In the genomic region with DNA sequence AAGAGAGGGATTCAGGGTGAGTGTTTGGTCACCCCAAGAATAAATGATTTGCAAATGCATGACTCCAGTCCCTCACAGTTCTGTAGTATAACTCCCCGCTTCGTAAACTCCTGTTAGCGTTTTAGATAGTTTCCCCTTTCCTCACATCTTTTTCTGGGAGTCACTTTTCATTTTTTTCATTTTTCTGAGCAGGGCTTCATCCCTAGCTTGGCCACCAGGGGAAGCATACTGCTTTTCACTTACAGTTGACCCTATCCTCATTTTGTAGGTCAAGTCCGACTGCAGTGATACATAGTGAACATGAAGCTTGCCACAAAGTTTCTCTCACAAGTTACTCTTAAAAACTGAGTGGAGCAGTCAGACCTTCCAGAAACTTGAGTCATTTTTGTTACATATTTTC, we compare ENCODE assay signal across 8 mouse cellular contexts. TPM values are rescaled to one million over a fixed set of nuclear protein-coding genes. Genes with fewer than 3 reads are reported as not detected.
DNase-seq lines count a peak whose midpoint lies in the region; ATAC-seq and TF ChIP-seq lines count a peak whose summit lies in the region.

No protein-coding gene starts in this region.

- WGBS in heart, embryonic 16.5 days: 19% methylated on average over 4 of the region's 4 CpGs

- no peaks in the 10 kb centered on the region for H3K9me3 ChIP-seq in heart, embryonic 16.5 days (replicated peaks; ENCODE audit: control insufficient read depth, low read length)

- peak; percentile 71 for TF ChIP-seq CTCF in left cerebral cortex, adult 2 months (IDR thresholded peaks at IDR 0.05)

- peak overlapping the region; percentile 82 for H3K4me2 ChIP-seq in heart, embryonic 16.5 days (ENCODE audit: low read depth, low read length)

- no peak overlapping the region for H3K27ac ChIP-seq in left cerebral cortex, adult 2 months
- H3K27ac ChIP-seq in heart, embryonic 16.5 days (ENCODE audit: low read length): peak overlapping the region; percentile 64

- H3K27me3 ChIP-seq in heart, embryonic 16.5 days (ENCODE audit: control insufficient read depth, insufficient read depth, low read length): no peaks in the 10 kb centered on the region

- no peak for DNase-seq in left cerebral cortex, adult 2 months (ENCODE audit: extremely low spot score in 1 of 2, low spot score in 2 of 2)
- no peak for DNase-seq in left cerebral cortex, adult 8-10 months (ENCODE audit: low spot score in 2 of 2)
- peak; percentile 63 for DNase-seq in embryo, embryonic 11 days
- DNase-seq in kidney, postnatal 14 days: peak; percentile 60
- peak; percentile 48 for DNase-seq in mesoderm, embryonic 11.5 days (ENCODE audit: low read depth, low spot score)
- peak; percentile 24 for DNase-seq in thymus, postnatal 14 days
- DNase-seq in T-cell, adult 2 months (ENCODE audit: low spot score): no peak

- 0 out of 2 replicates have a peak, but pooled peaks cover 2% of the 10 kb centered on the region for H3K36me3 ChIP-seq in heart, embryonic 16.5 days (ENCODE audit: control insufficient read depth, insufficient read depth)

- H3K4me1 ChIP-seq in heart, embryonic 16.5 days (ENCODE audit: control insufficient read depth, insufficient read depth, low read length): peaks cover 15% of the 10 kb centered on the region

- peak overlapping the region; percentile 99 for H3K9ac ChIP-seq in heart, embryonic 16.5 days (ENCODE audit: low read length)

- intact Hi-C loops in left cerebral cortex, adult 2 months (cut with DNase I): no loop called here

- ATAC-seq in heart, embryonic 16.5 days (replicated peaks; ENCODE audit: extremely low read depth, insufficient read depth, low FRiP score): no peak

- H3K4me3 ChIP-seq in left cerebral cortex, adult 2 months: peak overlapping the region; percentile 93
- H3K4me3 ChIP-seq in heart, embryonic 16.5 days (ENCODE audit: low read length): peak overlapping the region; percentile 94

RNA-seq across cellular contexts. Expression of a gene that starts 2.0 kb away (rescaled TPM):
- 10 to 100 TPM; 16.2 to 19.8 TPM for total RNA-seq in left cerebral cortex, adult 2 months (2021)
- 10 to 100 TPM; 13.0 to 15.2 (median 14.2) TPM for total RNA-seq in left cerebral cortex, adult 8-10 months (2022)
- 6.4 and 6.5 TPM in 2 replicates for polyA plus RNA-seq in heart, embryonic 16.5 days (2015; fragmentation: Nextera tagmentation; extraction: Ambion mirVana)

Comparison
In these comparisons a context has a peak if more than half of its experiments do, and no peak if none do; other contexts are left out.
1. DNase-seq: peak in embryo, embryonic 11 days (single experiment), kidney, postnatal 14 days (single experiment), mesoderm, embryonic 11.5 days (single experiment) and thymus, postnatal 14 days (single experiment); none in left cerebral cortex, adult 2 months (0 of 2), left cerebral cortex, adult 8-10 months (0 of 2) and T-cell, adult 2 months (single experiment).